ENCODE assay signal across 20 mouse cellular contexts in the genomic region with DNA sequence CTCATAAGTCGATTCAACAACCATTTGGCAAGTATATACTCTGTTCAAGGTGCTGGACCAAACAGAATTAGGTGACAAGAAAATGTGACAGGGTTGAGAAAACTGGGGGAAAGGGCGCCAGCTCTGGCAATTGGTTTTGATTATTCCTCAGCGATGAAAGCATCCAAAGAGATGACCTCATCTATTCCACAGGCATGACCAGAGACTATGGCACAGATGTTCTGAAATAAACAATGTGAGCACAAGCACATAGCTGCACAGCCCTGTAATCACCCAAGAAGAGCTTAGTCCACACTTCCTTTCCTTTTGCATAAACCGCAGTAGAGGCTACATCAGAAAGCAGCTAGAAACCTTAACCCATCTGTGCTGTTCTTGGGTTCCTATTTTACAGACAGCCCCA.
DNase-seq lines count a peak whose midpoint lies in the region; ATAC-seq and TF ChIP-seq lines count a peak whose summit lies in the region.
"Had no signal": no experiment of that assay in that cellular context is flagged by ENCODE, and none has a peak within 500 bp of the region (broad histone marks: within the 10 kb centered on the region; RNA-seq: fewer than 3 reads in every experiment).

No protein-coding gene starts in this region.

- no peak for ATAC-seq in heart, embryonic 11.5 days (replicated peaks; ENCODE audit: insufficient number of reproducible peaks, low FRiP score, low TSS enrichment)
- peak; percentile 71 for ATAC-seq in lung, postnatal 0 days
- ATAC-seq: forebrain, embryonic 16.5 days had no signal

- no peak overlapping the region for H3K9ac ChIP-seq in heart, embryonic 11.5 days (ENCODE audit: low read depth, low read length)
- H3K9ac ChIP-seq in lung, postnatal 0 days (replicated peaks; ENCODE audit: low read depth), result no peak overlapping the region
- H3K9ac ChIP-seq: embryonic facial prominence, embryonic 13.5 days; liver, embryonic 15.5 days had no signal

- no peak for TF ChIP-seq CTCF in gastrocnemius, adult 2 months (IDR thresholded peaks at IDR 0.05)
- no peak for TF ChIP-seq CTCF in lung, postnatal 0 days (IDR thresholded peaks at IDR 0.05)

- no peaks in the 10 kb centered on the region for H3K27me3 ChIP-seq in heart, embryonic 11.5 days (ENCODE audit: control insufficient read depth, insufficient read depth, low read length)
- H3K27me3 ChIP-seq in lung, postnatal 0 days (replicated peaks; ENCODE audit: insufficient read depth, low read length), result no peaks in the 10 kb centered on the region
- H3K27me3 ChIP-seq: embryonic facial prominence, embryonic 13.5 days; liver, embryonic 15.5 days had no signal

- no peak overlapping the region for H3K4me2 ChIP-seq in heart, embryonic 11.5 days
- no peak overlapping the region for H3K4me2 ChIP-seq in lung, postnatal 0 days (replicated peaks; ENCODE audit: low read depth, low read length)
- H3K4me2 ChIP-seq: embryonic facial prominence, embryonic 13.5 days; liver, embryonic 15.5 days had no signal

- no peaks in the 10 kb centered on the region for H3K4me1 ChIP-seq in heart, embryonic 11.5 days (ENCODE audit: control insufficient read depth, insufficient read depth, low read length)
- H3K4me1 ChIP-seq in lung, postnatal 0 days (ENCODE audit: insufficient read depth, low read depth, low read length), result no peaks in the 10 kb centered on the region
- H3K4me1 ChIP-seq: liver, embryonic 15.5 days had no signal

- H3K9me3 ChIP-seq in heart, embryonic 11.5 days (replicated peaks; ENCODE audit: control insufficient read depth, low read length), result no peaks in the 10 kb centered on the region
- no peaks in the 10 kb centered on the region; the same call in 1 of the 2 replicates for H3K9me3 ChIP-seq in lung, postnatal 0 days (ENCODE audit: low read length)
- H3K9me3 ChIP-seq: embryonic facial prominence, embryonic 13.5 days; G1E; liver, embryonic 15.5 days had no signal

- H3K36me3 ChIP-seq in heart, embryonic 11.5 days (ENCODE audit: control insufficient read depth, insufficient read depth, low read length), result no peaks in the 10 kb centered on the region
- no peaks in the 10 kb centered on the region for H3K36me3 ChIP-seq in lung, postnatal 0 days (ENCODE audit: insufficient read depth, low read length)
- H3K36me3 ChIP-seq: embryonic facial prominence, embryonic 13.5 days; G1E; liver, embryonic 15.5 days had no signal

- no peak overlapping the region for H3K27ac ChIP-seq in heart, embryonic 11.5 days (ENCODE audit: low read depth, low read length)
- no peak overlapping the region for H3K27ac ChIP-seq in gastrocnemius, adult 2 months
- no peak overlapping the region for H3K27ac ChIP-seq in lung, postnatal 0 days (ENCODE audit: low read length)
- H3K27ac ChIP-seq: embryonic facial prominence, embryonic 13.5 days; liver, embryonic 15.5 days had no signal

- DNase-seq in heart, postnatal 10 days, result peak; percentile 8 to 14
- peak; percentile 26 for DNase-seq in Muller cell, postnatal 12 days (ENCODE audit: inconsistent ontology term)
- DNase-seq in gastrocnemius, adult 2 months, result peak; percentile 38
- DNase-seq in lung, postnatal 0 days (ENCODE audit: low spot score), result peak; percentile 27
- DNase-seq in T-cell, adult 2 months (ENCODE audit: low spot score), result no peak
- no peak for DNase-seq in spleen, postnatal 4 days (ENCODE audit: low spot score in 2 of 2)
- no peak for DNase-seq in frontal cortex, postnatal 36 days (ENCODE audit: low spot score in 2 of 2)
- DNase-seq: adrenal gland, postnatal 10 days; cerebellum, adult 9-10 months; kidney, adult 11 months; kidney, postnatal 25 days; layer of hippocampus, adult 9-11 months; retina, postnatal 1 day; spleen, adult 18-20 months; thymus, postnatal 25 days had no signal

- intact Hi-C loops in heart, postnatal 10 days (cut with DNase I), result no loop called here
- intact Hi-C loops in gastrocnemius, adult 2 months (cut with DNase I), result no loop called here

- 64% methylated on average over 4 of the region's 4 CpGs for WGBS in heart, embryonic 11.5 days (ENCODE audit: insufficient replicate concordance)
- 34% methylated on average over 4 of the region's 4 CpGs for WGBS in lung, postnatal 0 days

- no peak overlapping the region for H3K4me3 ChIP-seq in heart, embryonic 11.5 days (ENCODE audit: low read depth, low read length)
- H3K4me3 ChIP-seq in gastrocnemius, adult 2 months, result no peak overlapping the region
- no peak overlapping the region for H3K4me3 ChIP-seq in lung, postnatal 0 days (ENCODE audit: low read depth, low read length)
- H3K4me3 ChIP-seq: embryonic facial prominence, embryonic 13.5 days; liver, embryonic 15.5 days had no signal

- TF ChIP-seq EP300 in lung, postnatal 0 days (IDR thresholded peaks at IDR 0.05), result 0 out of 2 replicates have a peak, but pooled peaks have one; percentile 4

Comparison
In these comparisons a context has a peak if more than half of its experiments do, and no peak if none do; other contexts are left out.
1. DNase-seq: peak in heart, postnatal 10 days (2 of 2), Muller cell, postnatal 12 days (single experiment), gastrocnemius, adult 2 months (single experiment) and lung, postnatal 0 days (single experiment); none in T-cell, adult 2 months (single experiment), spleen, postnatal 4 days (0 of 2) and frontal cortex, postnatal 36 days (0 of 2).